28 mouse cellular contexts compared by ENCODE assay signal in genomic region chr14:51129624-51129975, GRCm38 (mm10). TPM values are rescaled to one million over a fixed set of nuclear protein-coding genes. Genes with fewer than 3 reads are reported as not detected.
A peak's percentile ranks its signal among the peaks of the same experiment; 100 is the strongest.
DNase-seq lines count a peak whose midpoint lies in the region; ATAC-seq and TF ChIP-seq lines count a peak whose summit lies in the region.
"Had no signal": no experiment of that assay in that cellular context is flagged by ENCODE, and none has a peak within 500 bp of the region (broad histone marks: within the 10 kb centered on the region; RNA-seq: fewer than 3 reads in every experiment).

No protein-coding gene starts in this region.

- H3K27me3 ChIP-seq in spleen, adult 2 months (ENCODE audit: control insufficient read depth, insufficient read depth, low read length), result no peaks in the 10 kb centered on the region
- no peaks in the 10 kb centered on the region for H3K27me3 ChIP-seq in liver, embryonic 14.5 days (ENCODE audit: control insufficient read depth, insufficient read depth, low read length)
- H3K27me3 ChIP-seq in cerebellum, adult 2 months (ENCODE audit: control insufficient read depth, insufficient read depth, low read length), result no peaks in the 10 kb centered on the region
- H3K27me3 ChIP-seq: forebrain, embryonic 13.5 days; limb, embryonic 13.5 days; lung, embryonic 15.5 days; midbrain, embryonic 12.5 days; Patski had no signal

- ATAC-seq in erythroblast, adult 5-6 weeks (replicated peaks; ENCODE audit: low FRiP score, poor library complexity, severe bottlenecking), result peak; percentile 42; the same call in 1 of the 2 replicates
- no peak for ATAC-seq in liver, embryonic 14.5 days (ENCODE audit: insufficient read depth)
- ATAC-seq: forebrain, embryonic 13.5 days; Patski had no signal

- peak overlapping the region; percentile 90 for H3K4me2 ChIP-seq in liver, embryonic 14.5 days (ENCODE audit: low read depth)
- H3K4me2 ChIP-seq: forebrain, embryonic 13.5 days; hindbrain, embryonic 14.5 days; limb, embryonic 13.5 days; lung, embryonic 15.5 days; midbrain, embryonic 12.5 days had no signal

- TF ChIP-seq EP300 in liver, embryonic 14.5 days (IDR thresholded peaks at IDR 0.05; ENCODE audit: low read depth), result no peak

- no peak for TF ChIP-seq CTCF in spleen, adult 2 months (IDR thresholded peaks at IDR 0.05; ENCODE audit: extremely low read depth, insufficient read depth, insufficient read length, insufficient replicate concordance)
- TF ChIP-seq CTCF in liver, embryonic 14.5 days (IDR thresholded peaks at IDR 0.05; ENCODE audit: low read depth), result no peak
- TF ChIP-seq CTCF in cerebellum, adult 2 months (IDR thresholded peaks at IDR 0.05; ENCODE audit: borderline replicate concordance, insufficient read depth, low read depth, low read length), result no peak

- WGBS in spleen, adult 2 months, result 23% methylated on average over 4 of the region's 4 CpGs
- 7% methylated on average over 4 of the region's 4 CpGs for WGBS in liver, embryonic 14.5 days (ENCODE audit: insufficient replicate concordance)
- WGBS in cerebellum, adult 2 months, result 70% methylated on average over 4 of the region's 4 CpGs

- H3K4me1 ChIP-seq in spleen, adult 2 months (ENCODE audit: control insufficient read depth, insufficient read depth, insufficient read length), result peaks cover 32% of the 10 kb centered on the region
- H3K4me1 ChIP-seq in liver, embryonic 14.5 days (replicated peaks; ENCODE audit: control insufficient read depth in 2 of 2, insufficient read depth in 2 of 2, low read length in 1 of 2), result peaks cover 60 to 70% of the 10 kb centered on the region in 2 experiments
- no peaks in the 10 kb centered on the region for H3K4me1 ChIP-seq in cerebellum, adult 2 months (ENCODE audit: control insufficient read depth, insufficient read depth, low read length)
- H3K4me1 ChIP-seq: forebrain, embryonic 13.5 days; limb, embryonic 13.5 days; lung, embryonic 15.5 days; midbrain, embryonic 12.5 days had no signal

- peak overlapping the region; percentile 99 for H3K27ac ChIP-seq in spleen, adult 2 months (ENCODE audit: insufficient read depth, low read length)
- peak overlapping the region; percentile 99 for H3K27ac ChIP-seq in liver, embryonic 14.5 days
- H3K27ac ChIP-seq in cerebellum, adult 2 months (ENCODE audit: insufficient read depth, low read length), result no peak overlapping the region
- H3K27ac ChIP-seq: forebrain, embryonic 13.5 days; hindbrain, embryonic 14.5 days; limb, embryonic 13.5 days; lung, embryonic 15.5 days; midbrain, embryonic 12.5 days had no signal

- DNase-seq in spleen, adult 2 months (ENCODE audit: low read depth in 1 of 2, low spot score in 2 of 2), result no peak
- no peak for DNase-seq in spleen, postnatal 36 days (ENCODE audit: low spot score in 2 of 2)
- no peak for DNase-seq in liver, embryonic 14.5 days (ENCODE audit: low read depth in 3 of 3, low spot score in 3 of 3)
- no peak for DNase-seq in lung, postnatal 4 days
- DNase-seq in cerebellum, adult 2 months, result no peak
- DNase-seq in layer of hippocampus, adult 9-11 months, result no peak
- DNase-seq: adrenal gland, adult 8-10 months; cerebellum, adult 18-20 months; gastrocnemius, postnatal 14 days; heart, postnatal 10 days; kidney, adult 8-10 months; kidney, postnatal 36 days; thymus, postnatal 25 days had no signal

- no peak for TF ChIP-seq POLR2A in spleen, adult 2 months (IDR thresholded peaks at IDR 0.05; ENCODE audit: low read depth, low read length)
- TF ChIP-seq POLR2A in cerebellum, adult 2 months (IDR thresholded peaks at IDR 0.05; ENCODE audit: borderline replicate concordance, insufficient read depth, low read length), result no peak

- H3K4me3 ChIP-seq in spleen, adult 2 months (ENCODE audit: extremely low read depth, insufficient read depth, insufficient read length), result peak overlapping the region; percentile 64
- peak overlapping the region in 1 of 2 experiments; percentile 53; a peak in 2 of 4 replicates for H3K4me3 ChIP-seq in liver, embryonic 14.5 days (ENCODE audit: insufficient read depth in 1 of 2, low read depth in 2 of 2, low read length in 2 of 2)
- H3K4me3 ChIP-seq in cerebellum, adult 2 months (replicated peaks; ENCODE audit: insufficient read depth, low read depth, low read length), result no peak overlapping the region
- H3K4me3 ChIP-seq: forebrain, embryonic 13.5 days; limb, embryonic 13.5 days; lung, embryonic 15.5 days; midbrain, embryonic 12.5 days had no signal

- peaks cover 9% of the 10 kb centered on the region for H3K36me3 ChIP-seq in spleen, adult 2 months (ENCODE audit: control insufficient read depth, insufficient read depth, low read length)
- no peaks in the 10 kb centered on the region for H3K36me3 ChIP-seq in liver, embryonic 14.5 days (replicated peaks; ENCODE audit: control insufficient read depth, insufficient read depth, low read depth)
- H3K36me3 ChIP-seq: limb, embryonic 13.5 days; lung, embryonic 15.5 days; midbrain, embryonic 12.5 days had no signal

- H3K9me3 ChIP-seq in liver, embryonic 14.5 days (ENCODE audit: control insufficient read depth, low read length), result no peaks in the 10 kb centered on the region
- H3K9me3 ChIP-seq: forebrain, embryonic 13.5 days; limb, embryonic 13.5 days; lung, embryonic 15.5 days; midbrain, embryonic 12.5 days had no signal

- H3K9ac ChIP-seq in liver, embryonic 14.5 days (replicated peaks), result peak overlapping the region; percentile 85
- H3K9ac ChIP-seq: forebrain, embryonic 13.5 days; hindbrain, embryonic 14.5 days; limb, embryonic 13.5 days; lung, embryonic 15.5 days; midbrain, embryonic 12.5 days had no signal

RNA-seq across cellular contexts. Expression of gene Rnase6, which starts 5.9 kb away (rescaled TPM):
- 90.3 and 109 TPM in 2 replicates for polyA plus RNA-seq in spleen, adult 2 months (2012; rRNA removed)
- total RNA-seq in erythroblast, adult 5-6 weeks (2015; ENCODE audit: low replicate concordance), result 8.1 and 47.2 TPM in 2 replicates
- 9.5 and 15.7 TPM in 2 replicates for total RNA-seq in erythroblast, adult 5-6 weeks (2017; ENCODE audit: low replicate concordance)
- polyA plus RNA-seq in liver, embryonic 14.5 days (2012; rRNA removed), result 1.9 and 2.8 TPM in 2 replicates
- polyA plus RNA-seq in liver, embryonic 14.5 days (2014; fragmentation: Nextera tagmentation; extraction: Ambion mirVana), result 3.6 TPM in 2 replicates
- polyA plus RNA-seq in cerebellum, adult 2 months (2012; rRNA removed), result 0.61 and 0.81 TPM in 2 replicates
- total RNA-seq: left cerebral cortex, postnatal 10 days had no signal
- polyA plus RNA-seq: C2C12; forebrain, embryonic 13.5 days; Patski had no signal

RNA-seq across cellular contexts. Expression of gene Eddm3b, which starts 15.4 kb away (rescaled TPM):
- not detected in 2 replicates for polyA plus RNA-seq in spleen, adult 2 months (2012; rRNA removed)
- not detected in 2 replicates for total RNA-seq in erythroblast, adult 5-6 weeks (2015; ENCODE audit: low replicate concordance)
- total RNA-seq in erythroblast, adult 5-6 weeks (2017; ENCODE audit: low replicate concordance), result not detected in 2 replicates
- polyA plus RNA-seq in liver, embryonic 14.5 days (2012; rRNA removed), result not detected in 2 replicates
- not detected in 2 replicates for polyA plus RNA-seq in liver, embryonic 14.5 days (2014; fragmentation: Nextera tagmentation; extraction: Ambion mirVana)
- polyA plus RNA-seq in cerebellum, adult 2 months (2012; rRNA removed), result not detected in 2 replicates
- total RNA-seq: adrenal gland, adult 8-10 months; gastrocnemius, postnatal 14 days; heart, adult 8-10 months; heart, postnatal 10 days; left cerebral cortex, postnatal 10 days; megakaryocyte progenitor cell, adult 5-6 weeks; monocyte, adult 5-6 weeks had no signal
- polyA plus RNA-seq: C2C12; forebrain, embryonic 13.5 days; hindbrain, embryonic 14.5 days; limb, embryonic 13.5 days; lung, embryonic 15.5 days; midbrain, embryonic 12.5 days; neural tube, embryonic 11.5 days; Patski; small intestine, adult 2 months had no signal

RNA-seq across cellular contexts. Expression of gene Rnase1, which starts 17.0 kb away (rescaled TPM):
- 1,669 and 1,717 TPM in 2 replicates for polyA plus RNA-seq in spleen, adult 2 months (2012; rRNA removed)
- total RNA-seq in erythroblast, adult 5-6 weeks (2015; ENCODE audit: low replicate concordance), result 2.1 TPM in 1 of 2 replicates, not detected in the other
- not detected in 2 replicates for total RNA-seq in erythroblast, adult 5-6 weeks (2017; ENCODE audit: low replicate concordance)
- polyA plus RNA-seq in liver, embryonic 14.5 days (2012; rRNA removed), result not detected in 2 replicates
- not detected in 2 replicates for polyA plus RNA-seq in liver, embryonic 14.5 days (2014; fragmentation: Nextera tagmentation; extraction: Ambion mirVana)
- 3.3 and 4.1 TPM in 2 replicates for polyA plus RNA-seq in cerebellum, adult 2 months (2012; rRNA removed)
- total RNA-seq: gastrocnemius, postnatal 14 days; left cerebral cortex, postnatal 10 days; megakaryocyte progenitor cell, adult 5-6 weeks; monocyte, adult 5-6 weeks had no signal
- polyA plus RNA-seq: C2C12; forebrain, embryonic 13.5 days; midbrain, embryonic 12.5 days; Patski had no signal

RNA-seq across cellular contexts. Expression of gene Rnase2b, which starts 32.5 kb away (rescaled TPM):
- polyA plus RNA-seq in spleen, adult 2 months (2012; rRNA removed), result not detected in 2 replicates
- not detected in 2 replicates for total RNA-seq in erythroblast, adult 5-6 weeks (2015; ENCODE audit: low replicate concordance)
- total RNA-seq in erythroblast, adult 5-6 weeks (2017; ENCODE audit: low replicate concordance), result 1.3 TPM in 1 of 2 replicates, not detected in the other
- polyA plus RNA-seq in liver, embryonic 14.5 days (2012; rRNA removed), result not detected in 2 replicates
- not detected in 2 replicates for polyA plus RNA-seq in liver, embryonic 14.5 days (2014; fragmentation: Nextera tagmentation; extraction: Ambion mirVana)
- not detected in 2 replicates for polyA plus RNA-seq in cerebellum, adult 2 months (2012; rRNA removed)
- total RNA-seq: adrenal gland, adult 8-10 months; gastrocnemius, postnatal 14 days; heart, adult 8-10 months; heart, postnatal 10 days; left cerebral cortex, postnatal 10 days; megakaryocyte progenitor cell, adult 5-6 weeks; monocyte, adult 5-6 weeks had no signal
- polyA plus RNA-seq: C2C12; forebrain, embryonic 13.5 days; hindbrain, embryonic 14.5 days; intestine, embryonic 14.5 days; limb, embryonic 13.5 days; lung, embryonic 15.5 days; midbrain, embryonic 12.5 days; neural tube, embryonic 11.5 days; Patski; small intestine, adult 2 months had no signal

RNA-seq across cellular contexts. Expression of gene Ang, which starts 38.6 kb away (rescaled TPM):
- polyA plus RNA-seq in spleen, adult 2 months (2012; rRNA removed), result 2.8 and 3.5 TPM in 2 replicates
- total RNA-seq in erythroblast, adult 5-6 weeks (2015; ENCODE audit: low replicate concordance), result 1.9 TPM in 1 of 2 replicates, not detected in the other
- total RNA-seq in erythroblast, adult 5-6 weeks (2017; ENCODE audit: low replicate concordance), result 1.3 TPM in 1 of 2 replicates, not detected in the other
- 3.3 and 3.4 TPM in 2 replicates for polyA plus RNA-seq in liver, embryonic 14.5 days (2012; rRNA removed)
- 5.4 and 7.1 TPM in 2 replicates for polyA plus RNA-seq in liver, embryonic 14.5 days (2014; fragmentation: Nextera tagmentation; extraction: Ambion mirVana)
- polyA plus RNA-seq in cerebellum, adult 2 months (2012; rRNA removed), result 2.9 TPM in 2 replicates
- total RNA-seq: monocyte, adult 5-6 weeks had no signal

Comparison
In these comparisons a context has a peak if more than half of its experiments do, and no peak if none do; other contexts are left out.
1. RNA of gene Rnase6, which starts 5.9 kb away (polyA plus RNA-seq): 90.3 to 109 TPM in spleen, adult 2 months; 1.9 to 3.6 TPM in liver, embryonic 14.5 days and 0.61 to 0.81 TPM in cerebellum, adult 2 months; every median in the first group is over 10 times any median in the second.
2. RNA of gene Rnase1, which starts 17.0 kb away (polyA plus RNA-seq): 1,669 to 1,717 TPM in spleen, adult 2 months; 3.3 to 4.1 TPM in cerebellum, adult 2 months and not detected in liver, embryonic 14.5 days; every median in the first group is over 100 times any median in the second.